Mouse (Mus musculus) kidney, adult 2 months (tissue): ENCODE measurements at regions not wholly inside any gene's neighbourhood (a gene's known extent, or its start where the extent isn't known, plus 50 kb on each side); places are given as distances from the start of the nearest gene placed in this dataset.

Experiments used
- DNase-seq: peaks from one replicate; pipeline ENCODE4 v3.0.0; 2021
- H3K27ac ChIP-seq: fragments of 200-500 bp; 2 replicates; pipeline ENCODE4 v1.5.1; 2012; ENCODE audit warnings: low read depth, low read length, control low read depth, inconsistent platforms; ENCODE audit not compliant: insufficient read depth
- H3K27me3 ChIP-seq: fragments of 200-500 bp; replicated peaks from 2 replicates; pipeline ENCODE4 v1.6.1; 2012; ENCODE audit warnings: mild to moderate bottlenecking, moderate library complexity, low read length, inconsistent platforms; ENCODE audit not compliant: control insufficient read depth, insufficient read depth
- H3K36me3 ChIP-seq: fragments of 200-500 bp; 2 replicates; pipeline ENCODE4 v1.6.1; 2012; ENCODE audit warnings: mild to moderate bottlenecking, moderate library complexity, low read length, inconsistent platforms; ENCODE audit not compliant: control insufficient read depth, insufficient read depth
- H3K4me1 ChIP-seq: fragments of 200-500 bp; 2 replicates; pipeline ENCODE4 v1.6.1; 2011; ENCODE audit warnings: low read length; ENCODE audit not compliant: control insufficient read depth, insufficient read depth
- H3K4me3 ChIP-seq: fragments of 200-500 bp; 2 replicates; pipeline ENCODE4 v1.5.1; 2011; ENCODE audit warnings: mild to moderate bottlenecking, low read depth, low read length, control low read depth; ENCODE audit not compliant: insufficient read depth
- CTCF ChIP-seq: fragments of 200-500 bp; conservative IDR thresholded peaks from 2 replicates; pipeline ENCODE4 v1.5.1; 2011; ENCODE audit warnings: low read depth, mild to moderate bottlenecking, control low read depth, low read length, moderate library complexity, mixed read lengths; ENCODE audit not compliant: insufficient read depth, insufficient read length
- POLR2A ChIP-seq: fragments of 200-500 bp; IDR thresholded peaks from one replicate; pipeline ENCODE4 v1.6.1; 2011; ENCODE audit warnings: low read depth, low read length, control low read depth
- WGBS: fragments of 180-500 bp; shearing (Covaris S2); methylation state at CpG from one replicate; pipeline ENCODE4 v1.1.7; 2018; 5-methylcytosine and 5-hydroxymethylcytosine counted together

- WGBS: 71% methylated on average over 4 of the region's 4 CpGs
- no peak overlapping the region for H3K27ac ChIP-seq
Observed at GRCm38 (mm10) chr9:50013602-50014001, 214.9 kb upstream of the Ncam1 start.

DNA sequence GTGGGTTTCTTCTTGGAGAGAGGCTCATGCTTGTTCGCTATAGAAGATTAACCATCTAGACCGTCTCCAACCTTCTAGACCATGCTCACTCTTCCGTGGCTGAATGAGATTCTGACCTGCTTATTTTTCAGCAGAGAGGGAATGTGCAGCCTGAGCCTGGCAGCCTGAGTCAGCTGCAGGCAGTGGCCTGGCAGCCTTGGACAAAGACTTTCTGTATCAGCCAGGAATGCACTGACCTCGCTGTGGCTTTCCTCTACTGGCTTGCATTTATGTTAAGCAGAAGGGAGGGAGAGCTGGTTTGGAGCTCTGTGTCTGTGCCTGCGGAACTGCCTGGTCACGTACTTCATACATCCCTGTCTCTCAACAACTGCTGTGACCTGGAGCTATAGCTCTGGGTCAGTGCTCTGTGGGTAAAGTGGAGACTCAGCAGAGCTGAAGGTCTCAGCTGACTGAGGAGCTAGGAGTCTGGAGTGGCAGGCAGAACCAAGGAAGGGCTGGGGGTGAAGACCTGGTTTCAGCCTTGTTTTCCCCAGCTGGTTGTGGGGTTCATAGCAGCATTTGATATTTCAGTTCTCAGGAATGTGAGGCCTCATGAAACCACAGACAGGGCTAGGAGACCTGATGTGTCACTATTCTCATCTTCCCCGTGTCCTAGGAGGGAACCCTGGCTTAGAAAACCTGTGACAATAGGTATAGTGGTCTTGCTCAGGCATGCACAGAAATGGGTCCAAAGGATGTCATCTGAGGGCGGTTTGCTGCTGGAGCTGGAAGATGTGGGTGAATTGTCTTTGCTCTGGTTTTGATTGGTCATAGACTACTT is 207.2 kb upstream of the Ncam1 start:
- peaks cover 7% of the 10 kb centered on the region for H3K4me1 ChIP-seq
- peak; percentile 68 for DNase-seq
- H3K36me3 ChIP-seq: no peaks in the 10 kb centered on the region
- TF ChIP-seq CTCF: no peak
- TF ChIP-seq POLR2A: no peak
- no peak overlapping the region for H3K4me3 ChIP-seq
- H3K27me3 ChIP-seq: no peaks in the 10 kb centered on the region
- H3K27ac ChIP-seq: no peak overlapping the region
- 36% methylated on average over 8 of the region's 8 CpGs for WGBS

More at GRCm38 (mm10) chr9:50013602-50014001, 214.9 kb upstream of the Ncam1 start:
- Histone ChIP-seq H3K27me3 (no peaks in the 10 kb centered on the region), H3K36me3 (no peaks in the 10 kb centered on the region), H3K4me3 (no peak overlapping the region), H3K4me1 (no peaks in the 10 kb centered on the region)
- DNase-seq: no peak
- no peak for TF ChIP-seq CTCF
- no peak for TF ChIP-seq POLR2A

GRCm38 (mm10) chr9:50002695-50003094 is 204.0 kb upstream of the Ncam1 start:
- H3K4me1 ChIP-seq: peaks cover 18% of the 10 kb centered on the region
- H3K36me3 ChIP-seq: no peaks in the 10 kb centered on the region
- no peak overlapping the region for H3K4me3 ChIP-seq
- no peak overlapping the region for H3K27ac ChIP-seq
- 81% methylated on average over 6 of the region's 6 CpGs for WGBS
- no peak for TF ChIP-seq CTCF
- no peak for TF ChIP-seq POLR2A
- H3K27me3 ChIP-seq: no peaks in the 10 kb centered on the region
- DNase-seq: no peak

DNA sequence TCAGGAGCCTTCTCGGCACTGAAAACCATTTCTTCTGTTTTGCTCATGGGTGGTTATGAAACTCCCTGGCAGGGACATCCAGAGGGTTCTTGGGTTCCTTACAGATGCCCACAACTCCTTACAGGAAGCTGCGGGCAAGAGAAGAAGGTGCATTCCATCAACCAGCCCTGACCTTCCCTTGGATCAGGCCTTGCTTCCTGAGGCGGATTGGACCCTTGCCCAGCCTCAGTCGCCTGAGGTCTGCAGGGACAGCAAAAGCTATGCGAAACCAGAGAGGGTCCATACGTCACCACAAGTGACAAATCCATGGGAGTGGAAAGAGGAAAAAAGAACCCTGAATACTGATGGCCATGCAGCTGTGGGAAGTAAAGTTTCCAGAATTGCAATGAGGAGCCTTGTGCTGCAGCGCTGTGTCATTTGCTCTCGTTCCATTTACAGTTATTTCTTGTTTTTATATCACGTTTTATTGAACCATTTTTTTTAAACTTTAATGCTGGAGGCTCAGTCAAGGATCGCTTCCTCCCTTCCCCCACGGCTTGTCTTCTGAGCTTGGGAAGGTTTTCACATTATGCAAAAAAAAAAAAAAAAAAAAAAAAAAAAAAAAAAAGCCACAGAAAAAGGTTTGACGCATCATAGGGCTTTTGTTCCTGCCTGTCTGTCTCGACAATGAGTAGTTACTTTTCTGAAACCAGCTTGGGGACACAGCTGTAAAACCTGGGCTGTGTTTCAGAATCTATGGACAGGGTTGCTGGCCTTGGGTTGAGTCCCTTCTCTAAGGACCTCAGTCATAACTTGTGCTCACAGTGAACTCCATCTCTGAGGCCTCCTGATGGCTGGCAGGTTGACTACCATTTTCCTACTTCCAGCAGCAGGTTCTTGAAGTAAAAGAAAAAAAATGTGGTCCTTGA is 202.0 kb upstream of the Ncam1 start:
- Histone ChIP-seq H3K27ac (no peak overlapping the region), H3K27me3 (no peaks in the 10 kb centered on the region), H3K4me1 (peaks cover 11% of the 10 kb centered on the region), H3K36me3 (no peaks in the 10 kb centered on the region), H3K4me3 (no peak overlapping the region)
- peak; percentile 68 for DNase-seq
- WGBS: 21% methylated on average over 13 of the region's 13 CpGs
- TF ChIP-seq POLR2A: no peak
- TF ChIP-seq CTCF: no peak

DNA sequence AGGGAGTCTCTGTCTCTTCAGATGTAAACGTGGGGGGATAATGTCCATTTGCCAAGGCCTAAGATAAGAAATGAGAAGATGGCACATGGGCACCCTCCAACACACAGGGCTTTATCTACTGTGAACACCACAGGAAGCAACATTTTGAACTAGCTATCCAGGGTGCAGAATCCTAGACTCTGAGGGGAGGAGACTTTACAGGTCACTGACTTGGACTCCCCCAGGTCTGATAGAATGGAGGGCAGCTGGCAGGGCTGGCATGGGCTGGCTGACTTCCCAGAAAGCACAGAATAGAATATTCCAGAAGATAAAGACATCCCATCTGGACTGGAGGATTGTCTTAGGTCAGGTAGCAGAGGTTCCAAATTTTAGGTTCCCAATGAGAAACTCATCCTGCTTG is 201.2 kb upstream of the Ncam1 start:
- peak; percentile 91 for DNase-seq
- H3K27ac ChIP-seq: 0 out of 2 replicates have a peak overlapping the region, but pooled peaks have one; percentile 54

GRCm38 (mm10) chr9:49998101-49998500 is 199.4 kb upstream of the Ncam1 start:
- H3K27me3 ChIP-seq: no peaks in the 10 kb centered on the region
- DNase-seq: no peak
- H3K27ac ChIP-seq: no peak overlapping the region
- 79% methylated on average over 3 of the region's 3 CpGs for WGBS
- H3K4me1 ChIP-seq: peaks cover 11% of the 10 kb centered on the region
- TF ChIP-seq POLR2A (no peak), CTCF (no peak)
- no peak overlapping the region for H3K4me3 ChIP-seq
- H3K36me3 ChIP-seq: no peaks in the 10 kb centered on the region

More for the DNA sequence above, 201.2 kb upstream of the Ncam1 start:
- TF ChIP-seq CTCF: no peak
- WGBS: 38% methylated on average over 1 of the region's 1 CpGs
- no peak overlapping the region for H3K4me3 ChIP-seq
- H3K36me3 ChIP-seq: no peaks in the 10 kb centered on the region
- H3K27me3 ChIP-seq: no peaks in the 10 kb centered on the region
- H3K4me1 ChIP-seq: peaks cover 11% of the 10 kb centered on the region

- no peak overlapping the region for H3K27ac ChIP-seq
- no peak for TF ChIP-seq CTCF
- no peak for TF ChIP-seq POLR2A
- 48% methylated on average over 14 of the region's 14 CpGs for whole genome bisulfite sequencing
Observed at GRCm38 (mm10) chr9:49989464-49990271, 190.9 kb upstream of the Ncam1 start.

More at GRCm38 (mm10) chr9:49989464-49990271, 190.9 kb upstream of the Ncam1 start:
- Histone ChIP-seq H3K4me3 (no peak overlapping the region), H3K27me3 (no peaks in the 10 kb centered on the region), H3K36me3 (no peaks in the 10 kb centered on the region), H3K4me1 (no peaks in the 10 kb centered on the region; the same call in 1 of the 2 replicates)
- peak; percentile 94 for DNase-seq
